Mouse (Mus musculus) cerebellum, adult 2 months (tissue): ENCODE measurements around the gene AI854703.

Experiments used
- CTCF ChIP-seq: fragments of 200-500 bp; IDR thresholded peaks from 2 replicates; pipeline ENCODE4 v1.5.1; 2011; ENCODE audit warnings: low read depth, mild to moderate bottlenecking, control low read depth, low read length, moderate library complexity, borderline replicate concordance; ENCODE audit not compliant: insufficient read depth
- POLR2A ChIP-seq: fragments of 200-500 bp; IDR thresholded peaks from 2 replicates; pipeline ENCODE4 v1.6.1; 2011; ENCODE audit warnings: low read length, control low read depth, borderline replicate concordance; ENCODE audit not compliant: insufficient read depth

DNA sequence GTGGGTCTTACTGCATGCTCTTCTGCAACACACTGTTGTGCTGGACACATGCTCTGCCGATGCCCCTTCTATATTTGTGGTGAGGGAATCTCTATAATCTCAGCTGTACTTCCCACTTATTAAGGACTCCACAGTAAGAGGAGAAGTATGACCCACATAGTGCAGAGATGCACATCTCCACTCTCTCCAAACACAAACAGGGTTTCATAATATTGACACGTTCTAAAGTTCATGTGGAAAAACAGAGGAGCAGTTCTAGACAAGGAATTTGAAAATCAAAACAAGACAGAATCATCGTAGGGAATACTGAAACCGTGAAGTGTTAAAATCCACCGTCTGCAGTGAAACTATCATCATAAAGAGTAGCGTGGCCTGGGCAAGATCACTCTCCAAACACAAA is 34.7 kb upstream of the AI854703 start:
- TF ChIP-seq CTCF (no peak), POLR2A (no peak)
